Mouse (Mus musculus) urinary bladder, postnatal 0 days (tissue): Measurements from ENCODE around the gene Smtnl1. TPM values are rescaled to one million over a fixed set of nuclear protein-coding genes. Genes with fewer than 3 reads are reported as not detected.

ENCODE experiments used
- polyA plus RNA-seq: library from polyadenylated mRNA; unstranded; fragments of >200 nt; fragmentation: Nextera tagmentation; extraction: Ambion mirVana; gene quantifications from 2 replicates; pipeline ENCODE4 v1.2.1, GENCODE M21; 2015

The Smtnl1 gene
- 0.07 TPM in 1 of 2 replicates, not detected in the other for polyA plus RNA-seq

DNA sequence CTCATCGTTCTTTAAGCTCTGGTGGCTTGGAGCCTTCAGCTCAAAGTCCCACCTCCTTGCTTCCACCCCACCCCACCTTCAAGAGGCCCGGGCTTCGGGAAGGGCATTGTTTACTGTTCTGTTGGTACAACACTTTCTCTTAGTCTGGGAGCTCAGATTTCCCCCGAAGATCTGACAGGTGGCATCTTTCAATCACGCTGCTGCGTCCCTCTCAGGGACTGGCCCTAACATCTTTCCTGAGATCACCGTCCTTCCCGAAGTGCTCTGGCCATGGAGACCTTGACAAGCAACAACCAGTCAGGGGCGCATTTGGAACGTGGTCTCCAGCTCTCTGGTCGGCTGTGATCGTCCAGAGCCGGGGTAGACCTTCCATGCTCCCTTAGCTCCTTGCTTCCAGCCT is at the start of gene Smtnl1:
Smtnl1 (minus strand) TSS at position 101 of the 400 bp plus-strand sequence.

DNA sequence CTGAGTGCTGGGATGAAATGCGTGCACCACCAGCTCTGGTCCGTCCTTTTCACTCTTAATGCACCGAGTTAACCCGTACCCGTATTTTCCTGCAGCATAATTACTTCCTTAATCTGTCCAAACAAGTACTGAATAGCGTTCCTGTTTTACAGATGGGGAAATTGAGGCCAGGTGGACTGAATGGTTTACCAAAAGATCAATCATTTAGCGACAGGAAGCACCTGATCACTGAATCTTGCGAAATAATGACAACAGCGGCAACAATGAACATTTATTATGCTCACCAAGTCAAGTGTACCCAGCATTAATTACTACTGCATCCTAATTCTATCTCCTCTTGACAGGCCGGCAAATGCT is 16.1 kb upstream of the Smtnl1 start, which contains the start of gene Slc43a1:
Slc43a1 (plus strand) TSS at position 258 of the 357 bp plus-strand sequence.

DNA sequence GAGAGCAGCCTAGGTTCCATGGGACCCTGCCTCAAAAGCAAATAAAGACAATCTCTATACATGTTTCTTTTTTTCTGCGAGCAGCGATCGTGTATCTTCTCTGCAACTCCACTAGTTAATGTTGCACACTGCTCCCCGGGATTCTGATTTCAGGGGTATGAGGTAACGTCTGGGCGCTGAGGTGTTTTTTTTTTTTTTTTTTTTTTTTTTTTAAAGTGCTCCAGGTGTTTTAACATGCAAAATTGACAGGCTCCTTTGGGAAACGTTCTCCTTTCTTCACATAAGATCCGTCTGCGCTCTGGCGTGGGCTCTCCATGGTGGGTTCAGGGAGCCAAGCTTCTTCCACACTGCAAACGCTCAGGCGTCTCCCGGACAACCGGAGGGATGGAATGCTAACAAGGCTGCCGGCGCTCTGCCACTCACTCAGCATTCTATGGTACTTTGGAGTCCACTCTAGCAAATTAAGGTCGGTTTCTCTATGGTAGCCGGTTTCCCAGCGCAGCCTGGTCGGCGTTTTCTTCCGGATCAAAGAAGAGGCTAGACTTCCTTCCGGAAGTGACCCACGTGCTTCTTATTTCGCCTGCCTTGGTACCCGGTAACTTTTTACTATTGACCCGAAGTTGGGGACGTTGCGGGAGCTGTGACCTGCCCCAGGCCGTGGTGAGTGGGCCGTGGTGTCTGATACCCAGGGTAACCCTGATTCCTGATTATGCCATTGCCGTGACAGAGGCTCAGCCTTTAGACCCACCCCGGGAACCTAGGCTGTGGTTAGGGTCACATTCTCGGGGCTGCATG is 4.2 kb upstream of the Smtnl1 start, which contains the start of gene Timm10:
Timm10 (plus strand) TSS at position 510 of the 795 bp plus-strand sequence.

DNA sequence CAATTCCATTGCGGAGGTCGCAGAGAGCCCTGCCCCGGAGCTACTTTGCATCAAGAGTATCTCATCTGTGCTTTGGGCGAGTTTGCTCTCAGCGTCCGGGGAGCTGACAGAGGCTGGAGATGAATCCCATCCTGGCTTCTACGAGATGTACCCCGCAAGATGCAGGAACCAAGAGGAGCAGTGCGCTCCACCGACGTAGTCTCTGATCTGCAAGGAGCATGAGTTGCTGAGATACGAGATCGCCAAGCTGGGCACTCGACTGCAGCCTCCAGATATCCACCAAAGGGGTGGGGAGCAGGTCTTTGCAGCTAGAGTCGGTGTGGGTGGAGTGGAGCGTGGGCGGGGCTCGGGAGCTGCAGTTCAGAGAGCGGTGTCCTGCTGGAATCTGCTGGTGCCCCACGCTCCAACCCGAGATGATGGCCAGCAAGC is 23.9 kb downstream of the Smtnl1 start, which contains the start of gene Ube2l6:
Ube2l6 (plus strand) TSS at position 336 of the 429 bp plus-strand sequence.

DNA sequence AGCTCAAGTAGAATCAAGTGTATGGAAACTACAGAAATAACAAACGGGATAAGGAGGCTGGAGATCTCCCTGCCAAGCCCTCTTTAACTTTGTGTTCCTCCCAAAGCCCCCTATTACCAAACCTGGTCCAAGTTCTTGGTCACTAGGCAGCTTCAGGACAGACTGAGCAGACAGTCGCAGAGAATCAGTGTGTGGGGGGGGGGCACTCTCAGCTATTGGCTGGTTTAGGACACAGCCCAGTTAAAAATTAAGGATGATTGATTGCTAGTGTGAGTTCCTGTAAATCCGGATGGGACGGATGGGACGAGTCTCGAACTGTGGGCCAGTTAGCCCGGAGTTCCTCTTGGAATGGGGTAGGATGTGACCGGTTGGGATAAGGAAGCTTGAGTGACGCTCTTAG is 47.2 kb downstream of the Smtnl1 start, which contains the start of gene Serping1:
Serping1 (minus strand) TSS at position 204 of the 400 bp plus-strand sequence.

Other genes starting within 250 kb of the Smtnl1 start
- 33.9 and 40.4 TPM in 2 replicates for gene Ctnnd1, start 171.9 kb downstream of the Smtnl1 start, polyA plus RNA-seq
- gene Btbd18, start 163.6 kb downstream of the Smtnl1 start, polyA plus RNA-seq: not detected in 2 replicates
- gene Selenoh, start 151.9 kb downstream of the Smtnl1 start, polyA plus RNA-seq: 81.5 and 92.3 TPM in 2 replicates
- gene Gm28635, start 144.6 kb downstream of the Smtnl1 start, polyA plus RNA-seq: not detected in 2 replicates
- 14.9 and 19.1 TPM in 2 replicates for gene Med19, start 144.2 kb downstream of the Smtnl1 start, polyA plus RNA-seq
- 53.1 and 59.6 TPM in 2 replicates for gene Tmx2, start 143.5 kb downstream of the Smtnl1 start, polyA plus RNA-seq
- gene Zdhhc5, start 107.5 kb downstream of the Smtnl1 start, polyA plus RNA-seq: 20.5 and 26.0 TPM in 2 replicates
- gene Clp1, start 95.3 kb downstream of the Smtnl1 start, polyA plus RNA-seq: 13.2 and 13.6 TPM in 2 replicates
- 2.1 and 2.6 TPM in 2 replicates for gene Ypel4, start 88.6 kb downstream of the Smtnl1 start, polyA plus RNA-seq
- gene Gm19426, start 79.0 kb downstream of the Smtnl1 start, polyA plus RNA-seq: 3.4 and 4.7 TPM in 2 replicates
- 185 and 196 TPM in 2 replicates for gene Serping1, start 47.2 kb downstream of the Smtnl1 start, polyA plus RNA-seq
- gene Ube2l6, start 23.8 kb downstream of the Smtnl1 start, polyA plus RNA-seq: 53.1 and 85.5 TPM in 2 replicates
- gene Timm10, start 4.3 kb upstream of the Smtnl1 start, polyA plus RNA-seq: 29.6 and 39.4 TPM in 2 replicates
- gene Slc43a1, start 16.2 kb upstream of the Smtnl1 start, polyA plus RNA-seq: 8.9 and 9.0 TPM in 2 replicates
- 0.96 and 1.2 TPM in 2 replicates for gene Rtn4rl2, start 64.1 kb upstream of the Smtnl1 start, polyA plus RNA-seq
- 32.2 and 39.3 TPM in 2 replicates for gene Slc43a3, start 113.9 kb upstream of the Smtnl1 start, polyA plus RNA-seq
- not detected in 2 replicates for gene Prg2, start 157.8 kb upstream of the Smtnl1 start, polyA plus RNA-seq
- not detected in 2 replicates for gene Prg3, start 165.6 kb upstream of the Smtnl1 start, polyA plus RNA-seq
- 87.3 and 97.7 TPM in 2 replicates for gene Ssrp1, start 214.6 kb upstream of the Smtnl1 start, polyA plus RNA-seq
- gene P2rx3, start 214.8 kb upstream of the Smtnl1 start, polyA plus RNA-seq: 0.10 and 0.25 TPM in 2 replicates
- 33.8 and 45.0 TPM in 2 replicates for gene Tnks1bp1, start 225.4 kb upstream of the Smtnl1 start, polyA plus RNA-seq